Mouse (Mus musculus) liver, postnatal 0 days (tissue): ENCODE measurements around the gene Nfib.

Experiments
- CTCF ChIP-seq: sonication (generic); IDR thresholded peaks from 2 replicates; pipeline ENCODE4 v1.5.1; 2016; ENCODE audit warnings: antibody characterized with exemption, low read depth
- EP300 ChIP-seq: IDR thresholded peaks from 2 replicates; pipeline ENCODE4 v1.6.1; 2016; ENCODE audit warnings: antibody characterized with exemption, low read depth, mild to moderate bottlenecking

- TF ChIP-seq CTCF (no peak), EP300 (no peak)
These were observed 28.1 kb upstream of the Nfib start for GRCm38 (mm10) chr4:82733636-82734035.
